Mouse (Mus musculus) testis, postnatal 14 days (tissue): ENCODE measurements around the gene Zfp651.

Experiments
- DNase-seq: peaks from one replicate; pipeline ENCODE4 v3.0.0; 2021; ENCODE audit warnings: low spot score

Gene Zfp651

GRCm38 (mm10) chr9:121815183-121815582 lies 56.1 kb downstream of the Zfp651 start:
- DNase-seq, result no peak

- DNase-seq, result no peak
Observed at GRCm38 (mm10) chr9:121819073-121819770, 60.1 kb downstream of the Zfp651 start.

- no peak for DNase-seq
Observed at GRCm38 (mm10) chr9:121819771-121820471, 60.8 kb downstream of the Zfp651 start.

- no peak for DNase-seq
Observed at GRCm38 (mm10) chr9:121820765-121821164, 61.6 kb downstream of the Zfp651 start.
